Mouse (Mus musculus): ENCODE results near the gene Corin.

DNA sequence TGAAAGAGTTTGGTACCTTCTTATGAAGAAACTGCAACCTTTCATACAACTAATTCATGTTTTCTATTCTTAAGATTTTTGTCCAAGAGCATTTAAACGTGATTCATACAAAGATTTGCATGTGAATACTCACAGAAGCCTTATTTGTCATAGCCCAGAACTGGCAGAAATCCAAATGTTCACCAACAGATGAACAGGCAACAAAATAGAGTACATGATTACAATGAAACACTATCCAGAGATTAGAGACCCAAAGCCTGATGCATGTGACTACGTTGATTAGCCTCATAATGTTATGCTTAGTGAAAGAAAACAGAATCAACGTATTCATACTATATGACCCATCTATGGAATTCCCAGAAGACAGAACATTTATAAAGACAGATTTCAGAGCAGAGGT is 140.4 kb downstream of the Corin start:
- no peak for TF ChIP-seq POLR2A (IDR thresholded peaks at IDR 0.05; ENCODE audit: extremely low read depth, insufficient read depth, low read length)
- TF ChIP-seq CTCF (IDR thresholded peaks at IDR 0.05; ENCODE audit: low read depth, low read length) = no peak

Data from liver, adult 2 months (tissue).